Mouse (Mus musculus) neural tube, embryonic 12.5 days (tissue): ENCODE measurements around the gene Gm27027. TPM values are rescaled to one million over a fixed set of nuclear protein-coding genes. Genes with fewer than 3 reads are reported as not detected.

Experiments used
- ATAC-seq: fragments of 200-750 bp; cut with Nextera tagmentation; 2 replicates; pipeline ENCODE4 v1.8.0; 2017; ENCODE audit warnings: low read depth, mild to moderate bottlenecking, moderate TSS enrichment, moderate library complexity; ENCODE audit not compliant: low FRiP score
- H3K27ac ChIP-seq: fragments of 300-500 bp; sonication (generic); 2 replicates; pipeline ENCODE4 v1.5.1; 2016
- H3K27me3 ChIP-seq: fragments of 300-500 bp; sonication (generic); replicated peaks from 2 replicates; pipeline ENCODE4 v1.6.1; 2016; ENCODE audit warnings: mild to moderate bottlenecking
- H3K36me3 ChIP-seq: fragments of 300-500 bp; sonication (generic); 2 replicates; pipeline ENCODE4 v1.6.1; 2016; ENCODE audit warnings: mild to moderate bottlenecking
- H3K4me1 ChIP-seq: fragments of 300-500 bp; sonication (generic); 2 replicates; pipeline ENCODE4 v1.6.1; 2016
- H3K4me2 ChIP-seq: fragments of 300-500 bp; sonication (generic); replicated peaks from 2 replicates; pipeline ENCODE4 v1.6.1; 2016; ENCODE audit warnings: mild to moderate bottlenecking
- H3K4me3 ChIP-seq: fragments of 300-500 bp; sonication (generic); 2 replicates; pipeline ENCODE4 v1.5.1; 2016
- H3K9ac ChIP-seq: fragments of 300-500 bp; sonication (generic); 2 replicates; pipeline ENCODE4 v1.6.1; 2016; ENCODE audit warnings: mild to moderate bottlenecking
- H3K9me3 ChIP-seq: fragments of 300-500 bp; sonication (generic); 2 replicates; pipeline ENCODE4 v1.6.1; 2016; ENCODE audit warnings: mild to moderate bottlenecking
- WGBS: fragments of 180-500 bp; shearing (Covaris S2); methylation state at CpG from one replicate; pipeline ENCODE4 v1.1.7; 2016; 5-methylcytosine and 5-hydroxymethylcytosine counted together
- polyA plus RNA-seq: library from polyadenylated mRNA; unstranded; fragments of >200 nt; fragmentation: Nextera tagmentation; extraction: Ambion mirVana; gene quantifications from 2 replicates; pipeline ENCODE4 v1.2.1, GENCODE M21; 2016

Gm27027 gene
- not detected in 2 replicates for polyA plus RNA-seq

GRCm38 (mm10) chr2:93996254-93996653, at the start of gene Gm27027:
TSS of gene Gm27027 (minus strand) at chr2:93996354.
- Histone ChIP-seq H3K4me2 (no peak within 1 kb of the TSS), H3K36me3 (peaks cover 67% of the 10 kb centered on the region), H3K9me3 (no peaks in the 10 kb centered on the region), H3K9ac (no peak within 1 kb of the TSS), H3K4me3 (no peak within 1 kb of the TSS), H3K4me1 (peaks cover 9% of the 10 kb centered on the region; the same call in 1 of the 2 replicates), H3K27ac (no peak within 1 kb of the TSS), H3K27me3 (no peaks in the 10 kb centered on the region)
- WGBS, result 92% methylated on average over 6 of the region's 6 CpGs
- ATAC-seq, result no peak

- H3K9ac ChIP-seq, result no peak overlapping the region
- ATAC-seq, result no peak
- H3K4me1 ChIP-seq, result peaks cover 4% of the 10 kb centered on the region; the same call in 1 of the 2 replicates
- WGBS, result 73% methylated on average over 6 of the region's 6 CpGs
- H3K27ac ChIP-seq, result no peak overlapping the region
- peaks cover 5% of the 10 kb centered on the region; the same call in 1 of the 2 replicates for H3K36me3 ChIP-seq
- no peaks in the 10 kb centered on the region for H3K9me3 ChIP-seq
- H3K27me3 ChIP-seq, result no peaks in the 10 kb centered on the region
- no peak overlapping the region for H3K4me3 ChIP-seq
- no peak overlapping the region for H3K4me2 ChIP-seq
Observed at GRCm38 (mm10) chr2:94045411-94046090, 49.4 kb upstream of the Gm27027 start.

DNA sequence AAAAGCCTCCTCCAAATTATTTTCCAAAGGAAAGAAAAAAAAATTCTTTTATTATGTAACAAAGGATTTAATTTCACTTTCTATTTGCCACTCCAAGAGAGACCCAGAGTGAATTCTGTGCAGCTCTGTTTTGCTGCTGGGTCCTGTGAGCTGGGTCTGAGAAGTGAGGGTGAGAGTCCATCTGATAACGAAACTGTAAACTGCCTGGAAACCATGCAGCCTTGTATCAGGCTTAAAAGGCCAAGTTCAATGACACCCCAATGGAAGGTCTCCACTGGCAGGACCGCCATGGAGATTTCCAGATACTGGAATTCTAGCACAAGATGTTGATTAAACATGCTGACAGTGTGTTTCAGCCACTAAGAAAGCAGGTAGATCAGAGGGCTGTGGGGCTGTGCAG, 48.0 kb upstream of the Gm27027 start:
- no peak overlapping the region for H3K27ac ChIP-seq
- no peak for ATAC-seq
- 84% methylated on average over 2 of the region's 2 CpGs for WGBS

DNA sequence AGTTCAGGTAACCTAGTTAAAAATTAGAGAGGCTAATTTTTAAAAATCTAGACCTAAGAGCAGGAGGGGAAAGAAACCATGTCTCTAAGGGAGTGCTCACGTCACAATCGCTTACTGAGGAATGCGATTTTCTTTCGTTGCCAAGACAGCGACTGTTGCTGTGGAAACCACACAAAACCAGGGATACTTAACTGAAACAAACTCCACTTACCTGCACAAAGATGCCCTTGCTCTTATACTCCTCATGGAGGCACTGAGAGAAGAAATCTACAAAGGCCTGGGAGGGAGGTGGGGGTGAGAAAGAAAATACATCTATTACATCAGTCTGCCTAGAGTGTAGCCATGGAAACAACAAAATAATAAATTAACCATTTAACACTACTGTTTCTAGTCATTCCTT, 47.5 kb upstream of the Gm27027 start:
- H3K36me3 ChIP-seq, result peaks cover 5% of the 10 kb centered on the region; the same call in 1 of the 2 replicates
- no peak overlapping the region for H3K4me2 ChIP-seq
- WGBS, result 49% methylated on average over 5 of the region's 5 CpGs
- no peak overlapping the region for H3K27ac ChIP-seq
- H3K27me3 ChIP-seq, result no peaks in the 10 kb centered on the region
- H3K9ac ChIP-seq, result no peak overlapping the region
- H3K9me3 ChIP-seq, result no peaks in the 10 kb centered on the region
- H3K4me1 ChIP-seq, result peaks cover 4% of the 10 kb centered on the region; the same call in 1 of the 2 replicates
- 0 out of 2 replicates have a peak, but pooled peaks have one; percentile 13 for ATAC-seq
- no peak overlapping the region for H3K4me3 ChIP-seq

More for the DNA sequence above, 48.0 kb upstream of the Gm27027 start:
- Histone ChIP-seq H3K4me3 (no peak overlapping the region), H3K4me1 (peaks cover 4% of the 10 kb centered on the region; the same call in 1 of the 2 replicates), H3K4me2 (no peak overlapping the region), H3K9me3 (no peaks in the 10 kb centered on the region), H3K9ac (no peak overlapping the region), H3K27me3 (no peaks in the 10 kb centered on the region), H3K36me3 (peaks cover 5% of the 10 kb centered on the region; the same call in 1 of the 2 replicates)

GRCm38 (mm10) chr2:94042461-94042860, 46.3 kb upstream of the Gm27027 start:
- no peak for ATAC-seq
- Histone ChIP-seq H3K36me3 (peaks cover 5% of the 10 kb centered on the region; the same call in 1 of the 2 replicates), H3K4me3 (no peak overlapping the region), H3K27me3 (no peaks in the 10 kb centered on the region), H3K4me2 (no peak overlapping the region), H3K9me3 (no peaks in the 10 kb centered on the region), H3K9ac (no peak overlapping the region), H3K27ac (no peak overlapping the region), H3K4me1 (peaks cover 4% of the 10 kb centered on the region; the same call in 1 of the 2 replicates)
- WGBS, result 97% methylated on average over 3 of the region's 3 CpGs

GRCm38 (mm10) chr2:94040391-94041125, 44.4 kb upstream of the Gm27027 start:
- Histone ChIP-seq H3K27ac (no peak overlapping the region), H3K4me1 (peaks cover 4% of the 10 kb centered on the region; the same call in 1 of the 2 replicates), H3K9me3 (no peaks in the 10 kb centered on the region), H3K4me3 (no peak overlapping the region), H3K9ac (no peak overlapping the region), H3K36me3 (peaks cover 5% of the 10 kb centered on the region; the same call in 1 of the 2 replicates), H3K27me3 (no peaks in the 10 kb centered on the region), H3K4me2 (no peak overlapping the region)
- no peak for ATAC-seq
- 92% methylated on average over 5 of the region's 5 CpGs for WGBS

- Histone ChIP-seq H3K27me3 (no peaks in the 10 kb centered on the region), H3K9ac (no peak overlapping the region), H3K4me1 (no peaks in the 10 kb centered on the region), H3K36me3 (peaks cover 12% of the 10 kb centered on the region), H3K27ac (no peak overlapping the region), H3K4me3 (no peak overlapping the region), H3K4me2 (no peak overlapping the region), H3K9me3 (no peaks in the 10 kb centered on the region)
- WGBS, result 71% methylated on average over 9 of the region's 9 CpGs
- 0 out of 2 replicates have a peak, but pooled peaks have one; percentile 25 for ATAC-seq
Observed at GRCm38 (mm10) chr2:94035428-94036331, 39.5 kb upstream of the Gm27027 start.

DNA sequence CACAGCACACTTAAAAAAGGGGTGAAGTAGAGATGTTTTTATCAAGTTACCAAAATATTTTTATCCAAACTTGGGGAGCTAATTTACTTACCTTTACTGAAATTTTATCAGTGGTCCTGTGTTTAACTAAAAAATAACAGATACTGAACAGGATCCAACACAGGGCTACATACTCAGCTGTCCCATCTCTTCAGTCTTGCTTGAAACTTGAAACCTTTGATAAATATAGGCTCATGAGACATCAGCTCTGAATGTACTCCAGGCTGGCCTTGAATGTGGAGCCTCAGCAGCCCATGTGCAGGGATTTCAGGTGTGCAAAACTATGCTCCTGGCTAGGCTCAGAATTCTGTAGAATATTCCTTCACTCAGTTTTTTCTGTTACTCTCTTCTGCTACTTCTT, 34.4 kb upstream of the Gm27027 start:
- no peak overlapping the region for H3K27ac ChIP-seq
- H3K9ac ChIP-seq, result no peak overlapping the region
- no peak overlapping the region for H3K4me3 ChIP-seq
- H3K4me1 ChIP-seq, result no peaks in the 10 kb centered on the region
- no peak for ATAC-seq
- H3K27me3 ChIP-seq, result no peaks in the 10 kb centered on the region
- peaks cover 12% of the 10 kb centered on the region for H3K36me3 ChIP-seq
- no peak overlapping the region for H3K4me2 ChIP-seq
- H3K9me3 ChIP-seq, result no peaks in the 10 kb centered on the region

DNA sequence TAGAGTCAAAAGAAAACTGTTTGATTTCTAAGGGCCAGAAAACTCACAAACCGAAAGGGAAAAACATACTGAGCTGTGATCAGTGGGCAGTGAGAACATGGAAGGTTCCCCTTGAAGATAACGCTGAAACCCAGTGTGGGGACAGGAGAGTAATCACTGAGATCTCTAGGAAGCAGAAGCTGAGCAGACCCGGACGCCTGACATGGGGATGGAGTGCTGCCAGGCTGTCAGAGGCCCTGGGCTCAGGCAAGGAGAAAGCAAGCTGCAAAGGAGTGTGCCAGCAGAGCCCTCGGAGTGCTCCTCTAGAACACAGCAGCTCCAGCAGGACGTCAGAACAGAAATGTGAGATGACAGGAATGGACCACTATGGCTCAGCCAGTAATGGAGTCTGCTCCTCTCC, 28.5 kb upstream of the Gm27027 start:
- H3K27me3 ChIP-seq, result no peaks in the 10 kb centered on the region
- H3K4me3 ChIP-seq, result no peak overlapping the region
- H3K4me1 ChIP-seq, result no peaks in the 10 kb centered on the region
- H3K9ac ChIP-seq, result no peak overlapping the region
- no peaks in the 10 kb centered on the region for H3K9me3 ChIP-seq
- no peak overlapping the region for H3K27ac ChIP-seq
- H3K4me2 ChIP-seq, result no peak overlapping the region
- ATAC-seq, result no peak
- H3K36me3 ChIP-seq, result no peaks in the 10 kb centered on the region
- 58% methylated on average over 6 of the region's 6 CpGs for WGBS

DNA sequence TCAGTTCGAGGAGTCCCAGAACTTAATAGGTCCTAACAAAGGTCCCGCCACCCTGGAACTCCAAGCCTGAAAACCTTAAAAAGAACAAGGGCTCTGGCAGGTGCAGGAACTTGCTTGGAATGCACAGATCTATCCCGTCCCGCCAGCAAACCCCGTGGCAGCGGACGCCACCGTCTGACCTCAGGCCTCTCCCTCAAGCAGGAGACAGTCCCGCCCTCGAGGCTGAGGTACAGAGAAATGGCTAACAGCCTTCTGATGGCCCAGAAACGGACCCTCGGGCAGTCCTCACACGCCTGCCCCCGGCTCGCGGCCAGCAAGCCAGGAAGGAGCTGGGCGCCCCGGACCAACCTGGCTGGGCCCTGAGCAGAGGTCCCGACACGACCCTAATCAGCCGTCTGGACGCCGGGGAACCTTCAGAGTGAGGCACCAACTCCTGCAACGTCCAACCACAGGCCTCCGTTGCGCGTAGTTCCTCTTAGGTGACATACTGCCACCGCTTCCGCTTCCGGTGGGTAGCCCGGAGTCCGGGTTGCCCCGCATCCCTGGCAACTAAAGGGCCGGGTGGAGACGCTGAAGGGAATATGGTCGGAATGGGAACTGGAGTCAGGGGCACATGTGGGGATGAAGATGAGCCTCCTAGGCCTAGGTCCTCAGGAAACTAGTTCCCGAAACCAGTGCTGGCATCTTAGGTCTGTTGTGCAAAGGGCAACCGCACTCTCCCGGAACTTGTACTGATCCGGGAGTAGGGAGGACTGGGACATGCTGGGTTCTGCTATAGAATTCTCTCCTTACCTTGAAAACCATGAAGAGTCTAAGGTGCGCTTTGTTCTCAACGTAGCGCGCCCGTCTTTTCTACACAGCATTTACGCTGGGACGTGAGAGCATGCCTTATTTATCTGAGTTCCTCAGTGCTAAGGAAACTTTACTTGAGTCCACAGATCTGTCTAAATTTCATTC, 14.5 kb upstream of the Gm27027 start, which contains the start of gene Alkbh3:
TSS of gene Alkbh3 (minus strand) at position 473 of the 957 bp plus-strand sequence.
- Histone ChIP-seq H3K27me3 (no peaks in the 10 kb centered on the region), H3K27ac (no peak within 1 kb of the TSS), H3K9me3 (no peaks in the 10 kb centered on the region), H3K36me3 (peaks cover 29% of the 10 kb centered on the region), H3K9ac (peak within 1 kb of the TSS; percentile 81), H3K4me3 (peak within 1 kb of the TSS; percentile 85), H3K4me2 (peak within 1 kb of the TSS; percentile 92), H3K4me1 (peaks cover 6% of the 10 kb centered on the region)
- WGBS, result 5% methylated on average over 47 of the region's 47 CpGs
- ATAC-seq, result peak; percentile 99

- Histone ChIP-seq H3K9me3 (no peaks in the 10 kb centered on the region), H3K27ac (no peak overlapping the region), H3K4me1 (no peaks in the 10 kb centered on the region), H3K4me2 (no peak overlapping the region), H3K4me3 (no peak overlapping the region), H3K27me3 (no peaks in the 10 kb centered on the region), H3K9ac (no peak overlapping the region), H3K36me3 (peaks cover 67% of the 10 kb centered on the region)
- 0 out of 2 replicates have a peak, but pooled peaks have one; percentile 61 for ATAC-seq
- WGBS, result 8% methylated on average over 2 of the region's 2 CpGs
Observed at GRCm38 (mm10) chr2:94002331-94002730, 6.2 kb upstream of the Gm27027 start.
